Mouse (Mus musculus) lung, embryonic 14.5 days (tissue): ENCODE measurements around the gene Man2a1. TPM values are rescaled to one million over a fixed set of nuclear protein-coding genes. Genes with fewer than 3 reads are reported as not detected.

ENCODE experiments used
- ATAC-seq: fragments of 200-750 bp; cut with Nextera tagmentation; 2 replicates; pipeline ENCODE4 v1.8.0; 2017; ENCODE audit warnings: mild to moderate bottlenecking, moderate TSS enrichment, moderate library complexity; ENCODE audit not compliant: insufficient read depth
- DNase-seq: peaks from one replicate; pipeline ENCODE4 v3.0.0-alpha.2; 2015
- H3K27ac ChIP-seq: fragments of 300-500 bp; sonication (generic); 2 replicates; pipeline ENCODE4 v1.5.1; 2014; ENCODE audit warnings: low read depth, mild to moderate bottlenecking, moderate library complexity
- H3K27me3 ChIP-seq: fragments of 300-500 bp; sonication (generic); 2 replicates; pipeline ENCODE4 v1.6.1; 2014; ENCODE audit warnings: low read length, control low read depth; ENCODE audit not compliant: insufficient read depth
- H3K36me3 ChIP-seq: fragments of 300-500 bp; sonication (generic); 2 replicates; pipeline ENCODE4 v1.6.1; 2014; ENCODE audit warnings: control low read depth; ENCODE audit not compliant: insufficient read depth
- H3K4me1 ChIP-seq: fragments of 300-500 bp; sonication (generic); 2 replicates; pipeline ENCODE4 v1.6.1; 2014; ENCODE audit warnings: antibody characterized with exemption, control low read depth; ENCODE audit not compliant: insufficient read depth
- H3K4me2 ChIP-seq: fragments of 300-500 bp; sonication (generic); 2 replicates; pipeline ENCODE4 v1.6.1; 2014; ENCODE audit warnings: mild to moderate bottlenecking
- H3K4me3 ChIP-seq: fragments of 300-500 bp; sonication (generic); 2 replicates; pipeline ENCODE4 v1.5.1; 2014; ENCODE audit warnings: low read depth, low read length
- H3K9ac ChIP-seq: fragments of 300-500 bp; sonication (generic); 2 replicates; pipeline ENCODE4 v1.6.1; 2014
- H3K9me3 ChIP-seq: fragments of 300-500 bp; sonication (generic); 2 replicates; pipeline ENCODE4 v1.6.1; 2016; ENCODE audit warnings: low read depth, low read length, control low read depth
- CTCF ChIP-seq: IDR thresholded peaks from 2 replicates; pipeline ENCODE4 v1.5.1; 2016; ENCODE audit warnings: antibody characterized with exemption, low read depth
- WGBS: fragments of 180-500 bp; shearing (Covaris S2); extraction: QIAGEN DNeasy Blood & Tissue Kit; methylation state at CpG from one replicate; pipeline ENCODE4 v1.1.7; 2014; 5-methylcytosine and 5-hydroxymethylcytosine counted together
- polyA plus RNA-seq: library from polyadenylated mRNA; unstranded; fragments of >200 nt; fragmentation: Nextera tagmentation; extraction: Ambion mirVana; gene quantifications from 2 replicates; pipeline ENCODE4 v1.2.1, GENCODE M21; 2014

The Man2a1 gene
- polyA plus RNA-seq, 1 experiment from 2014 or later, result 9.0 TPM

DNA sequence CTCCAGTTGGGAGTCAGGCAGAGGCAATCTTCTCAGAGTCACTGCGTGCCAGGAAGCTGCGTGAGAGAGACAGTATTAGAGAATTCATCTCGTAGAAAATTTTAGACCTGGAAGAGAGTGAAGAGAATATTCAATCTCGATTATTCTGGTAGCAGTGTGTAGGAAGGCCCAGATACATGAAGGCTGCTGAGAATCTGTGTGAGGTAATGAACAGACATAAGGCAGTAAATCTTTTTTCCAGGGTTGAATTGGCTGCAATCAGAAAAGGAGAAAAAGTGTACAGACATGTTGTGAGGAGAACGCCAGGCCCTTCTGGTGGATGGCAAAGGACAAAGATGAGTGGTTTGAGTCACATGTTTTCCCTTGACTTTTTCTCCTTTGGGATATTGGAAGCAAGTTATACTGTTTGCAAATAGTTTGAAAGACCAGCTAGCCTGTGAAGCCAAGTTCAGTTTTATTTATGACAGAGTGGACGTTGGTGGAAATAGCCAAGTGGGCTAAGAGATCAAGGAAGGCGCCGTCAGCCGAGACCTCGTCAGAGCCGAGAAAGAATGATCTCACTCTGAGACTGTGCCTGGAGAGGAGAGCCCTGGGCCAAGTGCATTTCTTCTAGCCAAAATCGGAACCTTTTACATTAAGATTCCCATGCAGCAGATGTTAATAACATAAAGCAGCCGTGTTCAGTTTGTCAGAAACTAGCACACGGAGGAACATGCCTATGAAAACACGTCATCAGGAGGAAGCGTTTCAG is 11.8 kb downstream of the Man2a1 start:
- H3K4me2 ChIP-seq, result no peak overlapping the region
- no peak overlapping the region for H3K9ac ChIP-seq
- 61% methylated on average over 16 of the region's 16 CpGs for WGBS
- no peaks in the 10 kb centered on the region for H3K27me3 ChIP-seq
- ATAC-seq, result peak; percentile 75
- H3K4me1 ChIP-seq, result peaks cover 4% of the 10 kb centered on the region; the same call in 1 of the 2 replicates
- H3K36me3 ChIP-seq, result peaks cover 3% of the 10 kb centered on the region; the same call in 1 of the 2 replicates
- peak; percentile 81 for DNase-seq
- no peaks in the 10 kb centered on the region for H3K9me3 ChIP-seq
- H3K27ac ChIP-seq, result peak overlapping the region; percentile 39; the same call in 1 of the 2 replicates
- H3K4me3 ChIP-seq, result no peak overlapping the region
- TF ChIP-seq CTCF, result no peak

DNA sequence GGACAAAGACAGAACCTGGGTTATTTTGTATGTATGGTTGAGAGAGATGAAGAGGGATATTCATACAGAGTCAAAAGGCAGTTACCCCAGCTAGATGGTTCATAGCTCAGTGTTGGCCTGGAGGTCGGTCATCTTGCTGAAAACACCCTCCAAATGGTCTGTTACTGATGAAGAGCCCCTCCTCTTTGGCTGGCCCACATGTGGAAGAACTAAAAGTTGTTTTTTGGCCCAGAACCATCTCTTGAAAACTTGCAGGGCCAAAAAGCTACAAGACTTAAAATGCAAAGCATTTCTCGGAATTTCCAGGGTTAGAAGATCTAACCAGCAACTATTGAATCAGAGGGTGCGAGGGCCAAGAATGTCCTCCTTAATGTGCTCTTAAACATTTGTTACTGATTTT is 12.4 kb downstream of the Man2a1 start:
- peak; percentile 58 for ATAC-seq
- no peak for TF ChIP-seq CTCF
- H3K36me3 ChIP-seq, result peaks cover 3% of the 10 kb centered on the region; the same call in 1 of the 2 replicates
- H3K27ac ChIP-seq, result peak overlapping the region; percentile 39; the same call in 1 of the 2 replicates
- H3K27me3 ChIP-seq, result no peaks in the 10 kb centered on the region
- no peak overlapping the region for H3K9ac ChIP-seq
- H3K9me3 ChIP-seq, result no peaks in the 10 kb centered on the region
- peaks cover 4% of the 10 kb centered on the region; the same call in 1 of the 2 replicates for H3K4me1 ChIP-seq
- peak; percentile 77 for DNase-seq
- H3K4me2 ChIP-seq, result no peak overlapping the region
- WGBS, result 61% methylated on average over 3 of the region's 3 CpGs
- no peak overlapping the region for H3K4me3 ChIP-seq

DNA sequence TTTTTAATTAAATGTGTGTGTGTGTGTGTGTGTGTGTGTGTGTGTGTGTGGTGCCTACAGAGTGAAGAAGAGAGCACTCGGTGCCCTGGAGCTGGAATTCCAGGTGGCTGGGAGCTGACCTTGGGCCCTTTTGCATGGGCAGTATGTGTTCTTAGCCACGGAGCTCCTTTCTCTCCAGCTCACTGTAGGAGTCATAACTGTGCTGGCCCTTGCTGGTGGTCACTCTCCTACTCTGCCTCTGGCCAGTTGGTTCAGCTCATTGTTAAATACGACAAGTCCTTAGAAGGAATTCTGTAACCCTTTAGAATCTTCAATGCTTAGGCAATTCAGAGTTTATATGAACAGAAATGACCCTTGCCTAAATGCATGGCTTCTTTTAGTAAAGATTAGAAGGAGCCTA is 12.8 kb downstream of the Man2a1 start:
- ATAC-seq, result no peak
- WGBS, result 52% methylated on average over 3 of the region's 3 CpGs
- DNase-seq, result peak; percentile 40
- H3K9ac ChIP-seq, result no peak overlapping the region
- no peaks in the 10 kb centered on the region for H3K9me3 ChIP-seq
- H3K27ac ChIP-seq, result 0 out of 2 replicates have a peak overlapping the region, but pooled peaks have one; percentile 42
- no peak overlapping the region for H3K4me2 ChIP-seq
- H3K27me3 ChIP-seq, result no peaks in the 10 kb centered on the region
- peaks cover 4% of the 10 kb centered on the region; the same call in 1 of the 2 replicates for H3K4me1 ChIP-seq
- TF ChIP-seq CTCF, result no peak
- H3K36me3 ChIP-seq, result peaks cover 3% of the 10 kb centered on the region; the same call in 1 of the 2 replicates
- no peak overlapping the region for H3K4me3 ChIP-seq

DNA sequence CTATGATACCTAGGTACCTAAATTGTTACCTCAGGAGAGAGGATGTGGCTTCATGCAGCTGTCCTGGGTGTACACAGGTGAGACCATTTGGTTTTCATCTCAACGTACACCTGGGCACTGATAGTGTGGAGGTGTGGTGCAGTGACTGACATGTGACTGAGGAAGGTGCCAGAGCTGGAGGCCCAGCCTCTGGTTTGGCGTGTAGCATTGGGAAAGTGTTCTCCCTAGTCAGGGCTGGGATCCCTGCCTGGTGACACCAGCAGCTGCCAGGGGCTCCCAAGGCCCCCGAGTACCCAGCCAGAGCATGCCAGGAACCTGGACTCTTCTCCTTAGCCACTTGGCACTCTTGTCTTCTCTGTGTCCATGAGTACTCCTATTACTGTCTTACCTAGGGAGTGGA is 14.3 kb downstream of the Man2a1 start:
- H3K4me2 ChIP-seq, result no peak overlapping the region
- H3K36me3 ChIP-seq, result peaks cover 3% of the 10 kb centered on the region; the same call in 1 of the 2 replicates
- 94% methylated on average over 3 of the region's 3 CpGs for WGBS
- ATAC-seq, result no peak
- peaks cover 4% of the 10 kb centered on the region; the same call in 1 of the 2 replicates for H3K4me1 ChIP-seq
- no peak overlapping the region for H3K27ac ChIP-seq
- H3K4me3 ChIP-seq, result no peak overlapping the region
- H3K27me3 ChIP-seq, result no peaks in the 10 kb centered on the region
- TF ChIP-seq CTCF, result no peak
- H3K9ac ChIP-seq, result no peak overlapping the region
- no peak for DNase-seq
- H3K9me3 ChIP-seq, result no peaks in the 10 kb centered on the region

DNA sequence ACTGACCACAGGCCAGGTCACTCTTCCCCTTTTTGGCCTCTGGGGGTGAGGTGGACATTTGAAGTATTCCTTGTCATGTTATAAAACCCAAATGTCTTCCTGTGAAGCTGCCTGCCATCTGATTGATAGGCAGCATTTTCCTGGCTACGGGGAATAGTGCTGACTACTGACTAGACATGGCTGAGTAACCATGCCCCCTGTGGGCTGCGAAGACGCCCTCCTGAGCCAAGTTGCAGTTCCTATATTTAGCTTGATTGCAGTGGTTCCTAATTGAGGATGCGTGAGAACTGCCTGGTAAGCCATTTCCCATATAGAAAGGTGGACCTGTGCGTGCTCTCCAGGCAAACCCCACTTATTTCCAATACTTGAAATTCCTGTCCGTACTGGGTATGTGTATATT is 14.9 kb downstream of the Man2a1 start:
- ATAC-seq (no peak), DNase-seq (no peak)
- 72% methylated on average over 6 of the region's 6 CpGs for WGBS
- Histone ChIP-seq H3K36me3 (peaks cover 3% of the 10 kb centered on the region; the same call in 1 of the 2 replicates), H3K9ac (no peak overlapping the region), H3K4me2 (no peak overlapping the region), H3K4me3 (no peak overlapping the region), H3K9me3 (no peaks in the 10 kb centered on the region), H3K27me3 (no peaks in the 10 kb centered on the region), H3K27ac (no peak overlapping the region), H3K4me1 (peaks cover 3% of the 10 kb centered on the region; the same call in 1 of the 2 replicates)
- TF ChIP-seq CTCF, result no peak

DNA sequence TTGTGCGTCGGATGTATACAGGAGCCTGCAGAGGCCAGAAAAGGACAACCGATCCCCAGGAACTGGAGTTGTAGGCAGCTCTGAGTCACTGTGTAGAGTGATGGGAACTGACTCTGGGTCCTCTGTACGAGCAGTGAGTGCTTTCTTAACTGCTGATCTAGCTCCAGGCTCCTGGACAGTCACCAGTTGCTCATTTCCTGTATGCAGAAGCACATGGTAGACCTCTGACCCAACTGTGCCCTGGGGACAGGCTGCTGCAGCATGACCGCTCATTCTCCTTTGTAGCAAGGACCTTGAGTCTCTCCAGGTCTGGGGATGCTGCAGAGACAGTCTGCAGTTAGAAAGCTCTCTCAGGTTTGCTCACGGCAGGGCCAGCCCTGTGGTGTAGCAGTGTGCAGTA is 15.7 kb downstream of the Man2a1 start:
- Histone ChIP-seq H3K36me3 (peaks cover 3% of the 10 kb centered on the region; the same call in 1 of the 2 replicates), H3K9me3 (no peaks in the 10 kb centered on the region), H3K4me3 (no peak overlapping the region), H3K9ac (no peak overlapping the region), H3K4me2 (no peak overlapping the region), H3K4me1 (no peaks in the 10 kb centered on the region; the same call in 1 of the 2 replicates), H3K27ac (no peak overlapping the region), H3K27me3 (no peaks in the 10 kb centered on the region)
- DNase-seq (no peak), ATAC-seq (no peak)
- TF ChIP-seq CTCF, result no peak
- WGBS, result 87% methylated on average over 6 of the region's 6 CpGs

DNA sequence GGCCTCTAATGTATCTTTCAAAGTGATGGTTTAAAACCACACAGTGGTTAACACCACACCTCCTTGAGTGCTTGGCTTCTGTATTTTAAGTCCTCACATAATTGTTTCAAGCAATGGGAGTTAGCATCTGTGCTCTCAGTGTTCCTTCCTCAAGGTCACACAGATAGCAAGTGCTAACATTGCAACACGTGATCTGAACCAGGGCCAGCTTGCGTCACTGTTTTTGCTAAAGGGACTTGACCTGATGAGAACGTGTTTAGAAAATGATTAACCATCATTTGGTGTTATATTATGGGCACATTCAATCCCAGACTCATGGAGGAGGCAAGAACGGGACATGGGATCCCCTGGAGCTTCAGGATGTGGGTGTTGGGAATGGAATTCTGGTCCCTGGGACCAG is 17.3 kb downstream of the Man2a1 start:
- no peak for TF ChIP-seq CTCF
- 64% methylated on average over 4 of the region's 4 CpGs for WGBS
- no peak overlapping the region for H3K4me2 ChIP-seq

More for the DNA sequence above, 17.3 kb downstream of the Man2a1 start:
- Histone ChIP-seq H3K4me1 (no peaks in the 10 kb centered on the region), H3K27me3 (no peaks in the 10 kb centered on the region), H3K36me3 (0 out of 2 replicates have a peak, but pooled peaks cover 5% of the 10 kb centered on the region), H3K4me3 (no peak overlapping the region), H3K9ac (no peak overlapping the region), H3K27ac (no peak overlapping the region), H3K9me3 (no peaks in the 10 kb centered on the region)
- DNase-seq, result no peak
- ATAC-seq, result no peak
